Mouse (Mus musculus) neural tube, embryonic 12.5 days (tissue): ENCODE results near the gene Gpc5. TPM values are rescaled to one million over a fixed set of nuclear protein-coding genes. Genes with fewer than 3 reads are reported as not detected.

Experiments used
- ATAC-seq: fragments of 200-750 bp; cut with Nextera tagmentation; 2 replicates; pipeline ENCODE4 v1.8.0; 2017; ENCODE audit warnings: low read depth, mild to moderate bottlenecking, moderate TSS enrichment, moderate library complexity; ENCODE audit not compliant: low FRiP score
- H3K27ac ChIP-seq: fragments of 300-500 bp; sonication (generic); 2 replicates; pipeline ENCODE4 v1.5.1; 2016
- H3K27me3 ChIP-seq: fragments of 300-500 bp; sonication (generic); replicated peaks from 2 replicates; pipeline ENCODE4 v1.6.1; 2016; ENCODE audit warnings: mild to moderate bottlenecking
- H3K36me3 ChIP-seq: fragments of 300-500 bp; sonication (generic); 2 replicates; pipeline ENCODE4 v1.6.1; 2016; ENCODE audit warnings: mild to moderate bottlenecking
- H3K4me1 ChIP-seq: fragments of 300-500 bp; sonication (generic); 2 replicates; pipeline ENCODE4 v1.6.1; 2016
- H3K4me2 ChIP-seq: fragments of 300-500 bp; sonication (generic); replicated peaks from 2 replicates; pipeline ENCODE4 v1.6.1; 2016; ENCODE audit warnings: mild to moderate bottlenecking
- H3K4me3 ChIP-seq: fragments of 300-500 bp; sonication (generic); 2 replicates; pipeline ENCODE4 v1.5.1; 2016
- H3K9ac ChIP-seq: fragments of 300-500 bp; sonication (generic); 2 replicates; pipeline ENCODE4 v1.6.1; 2016; ENCODE audit warnings: mild to moderate bottlenecking
- H3K9me3 ChIP-seq: fragments of 300-500 bp; sonication (generic); 2 replicates; pipeline ENCODE4 v1.6.1; 2016; ENCODE audit warnings: mild to moderate bottlenecking
- WGBS: fragments of 180-500 bp; shearing (Covaris S2); methylation state at CpG from one replicate; pipeline ENCODE4 v1.1.7; 2016; 5-methylcytosine and 5-hydroxymethylcytosine counted together
- microRNA counts: library from miRNA; unstranded; fragments of <30 nt; microRNA quantifications from one replicate; lab custom pipeline; 2017
- microRNA-seq: library from miRNA; unstranded; fragments of <30 nt; microRNA quantifications from one replicate; pipeline ENCODE4, GENCODE M21; 2017
- polyA plus RNA-seq: library from polyadenylated mRNA; unstranded; fragments of >200 nt; fragmentation: Nextera tagmentation; extraction: Ambion mirVana; gene quantifications from 2 replicates; pipeline ENCODE4 v1.2.1, GENCODE M21; 2016

Gene Gpc5
- polyA plus RNA-seq, 1 experiment from 2014 or later, result 1.8 TPM

GRCm38 (mm10) chr14:116558141-116558800, 1466.3 kb downstream of the Gpc5 start:
- Histone ChIP-seq H3K4me3 (no peak overlapping the region), H3K27ac (no peak overlapping the region), H3K9me3 (no peaks in the 10 kb centered on the region), H3K27me3 (no peaks in the 10 kb centered on the region), H3K9ac (no peak overlapping the region), H3K4me1 (no peaks in the 10 kb centered on the region), H3K4me2 (no peak overlapping the region), H3K36me3 (no peaks in the 10 kb centered on the region)
- peak; percentile 70 for ATAC-seq
- 52% methylated on average over 9 of the region's 9 CpGs for WGBS

- 48% methylated on average over 1 of the region's 1 CpGs for WGBS
- Histone ChIP-seq H3K27ac (no peak overlapping the region), H3K9me3 (no peaks in the 10 kb centered on the region), H3K27me3 (no peaks in the 10 kb centered on the region), H3K9ac (no peak overlapping the region), H3K36me3 (no peaks in the 10 kb centered on the region), H3K4me3 (no peak overlapping the region), H3K4me2 (no peak overlapping the region), H3K4me1 (no peaks in the 10 kb centered on the region)
- ATAC-seq, result peak; percentile 70
These were observed 1468.0 kb downstream of the Gpc5 start for GRCm38 (mm10) chr14:116559990-116560389.

MicroRNAs encoded within 50 kb of the gene (microRNA counts, 519-probe panel; counts per million panel counts)
- 5,339 counts per million, percentile 86 among the panel's probes with 10 or more counts for microRNA mmu-miR-18a (lab: Ali Mortazavi, UCI)
- 8,129 counts per million, percentile 98 among the panel's probes with 10 or more counts for microRNA mmu-miR-19a (lab: Ali Mortazavi, UCI)
- 7,406 counts per million, percentile 96 among the panel's probes with 10 or more counts for microRNA mmu-miR-19b (lab: Ali Mortazavi, UCI)
- 9,004 counts per million, percentile 100 among the panel's probes with 10 or more counts for microRNA mmu-miR-20a+mmu-miR-20b (lab: Ali Mortazavi, UCI)
- microRNA mmu-miR-92a (lab: Ali Mortazavi, UCI), result 976 counts per million, percentile 67 among the panel's probes with 10 or more counts

Small RNA genes within 50 kb of the gene (microRNA-seq; reads per million reads assigned to microRNA genes)
- 24,647 reads per million, percentile 99 among the genes with 10 or more reads in this experiment for gene Mir17
- 4,684 reads per million, percentile 90 among the genes with 10 or more reads in this experiment for gene Mir18
- gene Mir19a, result 103 reads per million, percentile 52 among the genes with 10 or more reads in this experiment
- gene Mir19b-1, result 20.1 reads per million, percentile 30 among the genes with 10 or more reads in this experiment
- gene Mir20a, result 9,952 reads per million, percentile 96 among the genes with 10 or more reads in this experiment
- gene Mir92-1, result 4,625 reads per million, percentile 89 among the genes with 10 or more reads in this experiment
